28 mouse cellular contexts compared by ENCODE assay signal in genomic region chr12:104548586-104548985, GRCm38 (mm10).
DNase-seq lines count a peak whose midpoint lies in the region; ATAC-seq lines count a peak whose summit lies in the region.
"Had no signal": no experiment of that assay in that cellular context is flagged by ENCODE, and none has a peak within 500 bp of the region (broad histone marks: within the 10 kb centered on the region; RNA-seq: fewer than 3 reads in every experiment).

No protein-coding gene starts in this region.

- peaks cover 7% of the 10 kb centered on the region for H3K27me3 ChIP-seq in embryonic facial prominence, embryonic 10.5 days (replicated peaks; ENCODE audit: low read depth, poor library complexity, severe bottlenecking)
- H3K27me3 ChIP-seq: embryonic facial prominence, embryonic 13.5 days; forebrain, embryonic 13.5 days; heart, embryonic 15.5 days had no signal

- H3K36me3 ChIP-seq in embryonic facial prominence, embryonic 10.5 days (replicated peaks), result no peaks in the 10 kb centered on the region
- H3K36me3 ChIP-seq: embryonic facial prominence, embryonic 13.5 days; forebrain, embryonic 10.5 days; heart, embryonic 12.5 days; heart, embryonic 15.5 days had no signal

- WGBS in embryonic facial prominence, embryonic 10.5 days, result 90% methylated on average over 2 of the region's 2 CpGs

- H3K4me1 ChIP-seq in embryonic facial prominence, embryonic 10.5 days, result peaks cover 46% of the 10 kb centered on the region
- H3K4me1 ChIP-seq: forebrain, embryonic 13.5 days; heart, embryonic 15.5 days had no signal

- ATAC-seq in CD4-positive, CD25-positive, alpha-beta regulatory T cell, adult 4 months, result no peak
- ATAC-seq: forebrain, embryonic 13.5 days; forebrain, embryonic 16.5 days; hindbrain, postnatal 0 days; inflammation-experienced regulatory T-cells, adult 6 months; intestine, embryonic 16.5 days had no signal

- H3K4me3 ChIP-seq in embryonic facial prominence, embryonic 10.5 days, result no peak overlapping the region
- H3K4me3 ChIP-seq: embryonic facial prominence, embryonic 13.5 days; erythroblast, embryonic 14.5 days; forebrain, embryonic 10.5 days; forebrain, embryonic 13.5 days; gastrocnemius, adult 2 months; heart, embryonic 12.5 days; heart, embryonic 15.5 days had no signal

- DNase-seq in cerebellum, postnatal 10 days, result peak; percentile 25 to 32
- DNase-seq in cerebellum, postnatal 25 days, result no peak
- DNase-seq in Muller cell, postnatal 12 days (ENCODE audit: inconsistent ontology term), result peak; percentile 78
- DNase-seq in embryonic facial prominence, embryonic 10.5 days (ENCODE audit: low spot score), result no peak
- no peak for DNase-seq in left cerebral cortex, adult 9 months (ENCODE audit: low spot score in 2 of 2)
- DNase-seq: adrenal gland, adult 8-10 months; adrenal gland, postnatal 25 days; cerebellum, adult 11-12 months; cerebellum, adult 8-10 months; cerebellum, postnatal 14 days; gastrocnemius, adult 2 months; gastrocnemius, postnatal 14 days; heart, adult 18-20 months; heart, postnatal 10 days; heart, postnatal 4 days; kidney, adult 18-20 months had no signal

- H3K9me3 ChIP-seq in embryonic facial prominence, embryonic 10.5 days, result no peaks in the 10 kb centered on the region
- H3K9me3 ChIP-seq: embryonic facial prominence, embryonic 13.5 days; forebrain, embryonic 10.5 days; forebrain, embryonic 13.5 days; heart, embryonic 12.5 days; heart, embryonic 15.5 days had no signal

- 0 out of 2 replicates have a peak overlapping the region, but pooled peaks have one; percentile 40 for H3K27ac ChIP-seq in embryonic facial prominence, embryonic 10.5 days (replicated peaks)
- H3K27ac ChIP-seq: embryonic facial prominence, embryonic 13.5 days; forebrain, embryonic 10.5 days; forebrain, embryonic 13.5 days; gastrocnemius, adult 2 months; heart, embryonic 15.5 days; hindbrain, embryonic 14.5 days; hindbrain, postnatal 0 days had no signal

Comparison
In these comparisons a context has a peak if more than half of its experiments do, and no peak if none do; other contexts are left out.
1. DNase-seq: peak in cerebellum, postnatal 10 days (2 of 2) and Muller cell, postnatal 12 days (single experiment); none in cerebellum, postnatal 25 days (0 of 2), embryonic facial prominence, embryonic 10.5 days (single experiment) and left cerebral cortex, adult 9 months (0 of 2).